Mouse (Mus musculus) frontal cortex, postnatal 14 days (tissue): Measurements from ENCODE around the gene Cenps.

ENCODE experiments used
- DNase-seq, 2 experiments: peaks; one replicate each; pipeline ENCODE4 v3.0.0; 2022; ENCODE audit warnings: low spot score in 2 of 2

Gene Cenps

DNA sequence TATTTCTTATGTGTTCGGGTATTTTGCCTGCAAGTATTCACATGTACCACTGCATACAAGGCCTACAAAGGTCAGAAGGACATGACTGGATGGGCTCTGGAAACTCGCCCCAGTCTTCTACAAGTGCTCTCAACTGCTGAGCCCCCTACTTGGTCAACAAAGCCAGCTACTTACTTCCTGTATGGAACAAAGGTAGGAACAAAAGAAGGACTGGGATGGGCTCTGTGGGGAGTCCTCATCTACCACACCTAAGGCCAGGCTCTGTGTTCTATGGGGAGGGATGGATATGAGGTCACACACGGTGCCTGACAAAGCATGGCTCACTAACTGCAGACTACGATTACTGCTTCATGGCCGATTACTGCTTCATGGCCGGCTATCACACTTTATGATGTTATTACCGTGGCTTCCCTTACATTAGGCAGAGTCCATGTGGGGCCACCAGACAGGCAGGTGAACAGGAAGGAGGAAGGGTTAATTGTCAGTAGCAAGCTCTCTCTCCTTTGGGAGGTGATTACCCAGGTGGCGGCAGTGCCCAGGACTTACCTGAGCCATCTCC is 20.1 kb upstream of the Cenps start:
- DNase-seq, result no peak

DNA sequence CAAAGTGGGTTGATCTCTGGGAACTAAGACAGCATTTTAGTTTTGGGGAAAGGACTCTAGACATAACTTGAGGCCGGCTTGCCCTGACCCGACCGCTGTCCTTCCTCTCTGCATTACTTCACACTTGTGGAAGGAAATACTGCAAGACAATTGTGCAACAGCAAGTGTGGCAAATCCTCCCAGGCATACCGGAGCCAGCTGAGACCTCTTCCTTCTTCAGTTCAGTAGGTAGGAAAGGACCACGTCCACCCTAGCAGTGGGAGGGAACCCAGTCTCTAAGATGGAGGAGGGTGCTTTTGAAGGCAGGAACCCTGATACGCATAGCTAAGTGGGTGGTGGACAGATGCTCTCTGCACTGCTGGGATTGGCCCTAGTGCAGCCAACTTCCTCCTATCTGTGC is 18.3 kb upstream of the Cenps start:
- DNase-seq, result no peak

DNA sequence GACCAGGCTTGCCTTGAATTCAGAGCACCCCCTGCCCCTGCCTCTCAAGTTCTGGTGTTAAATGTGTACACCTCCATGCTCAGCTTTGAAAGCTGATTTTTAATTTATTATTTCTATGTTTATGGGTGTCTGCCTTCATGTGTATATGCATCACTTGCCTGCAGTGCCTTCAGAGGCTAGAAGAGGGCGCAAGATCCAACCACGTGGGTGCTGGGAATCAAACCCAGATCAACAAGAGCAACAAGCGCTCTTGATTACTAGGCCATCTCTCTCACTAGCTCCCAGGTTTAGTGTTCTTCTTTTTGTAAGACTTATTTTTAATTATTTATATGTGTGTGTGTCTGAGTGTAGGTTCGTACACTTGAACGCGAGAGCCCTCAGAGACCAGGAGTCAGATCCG is 17.4 kb upstream of the Cenps start:
- DNase-seq, result no peak

DNA sequence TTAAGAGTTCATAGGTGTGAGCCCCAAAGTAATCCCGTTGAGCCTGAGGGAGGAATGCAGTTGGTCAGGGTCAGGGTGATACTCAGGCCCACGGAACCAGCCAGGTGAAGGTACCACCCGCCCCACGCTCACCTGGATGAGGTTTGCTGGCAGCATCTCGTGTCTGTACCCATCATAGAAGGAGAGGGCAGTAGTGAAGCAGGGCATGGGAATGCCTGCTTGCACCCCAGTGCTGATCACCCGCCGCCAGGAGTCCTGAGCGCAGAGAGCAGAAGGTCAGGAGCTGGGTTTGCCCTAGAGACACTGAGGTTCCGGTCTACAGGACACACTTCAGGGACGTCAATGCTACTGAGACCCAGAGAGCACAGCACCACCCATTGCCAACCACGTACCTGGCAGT is 13.3 kb upstream of the Cenps start:
- DNase-seq, result no peak

DNA sequence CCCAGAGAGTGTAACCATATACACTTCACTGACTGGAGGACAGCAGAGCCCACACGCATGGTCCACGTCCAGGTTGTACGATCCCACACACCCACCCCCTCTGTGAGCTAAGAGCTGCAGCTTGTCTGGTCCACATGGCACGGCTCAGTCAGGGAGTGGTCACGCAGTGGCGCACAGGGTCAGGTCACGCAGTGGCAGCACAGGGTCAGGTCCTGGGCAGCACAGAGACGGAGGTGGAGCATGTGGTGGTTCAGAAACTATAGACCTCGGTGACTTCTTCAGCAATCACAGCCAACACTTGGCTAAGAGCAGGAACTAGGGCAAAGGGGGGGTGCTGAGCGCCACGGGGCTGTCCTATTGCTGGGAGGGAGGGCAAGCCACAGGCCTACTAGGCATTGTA is 12.8 kb upstream of the Cenps start:
- no peak for DNase-seq

DNA sequence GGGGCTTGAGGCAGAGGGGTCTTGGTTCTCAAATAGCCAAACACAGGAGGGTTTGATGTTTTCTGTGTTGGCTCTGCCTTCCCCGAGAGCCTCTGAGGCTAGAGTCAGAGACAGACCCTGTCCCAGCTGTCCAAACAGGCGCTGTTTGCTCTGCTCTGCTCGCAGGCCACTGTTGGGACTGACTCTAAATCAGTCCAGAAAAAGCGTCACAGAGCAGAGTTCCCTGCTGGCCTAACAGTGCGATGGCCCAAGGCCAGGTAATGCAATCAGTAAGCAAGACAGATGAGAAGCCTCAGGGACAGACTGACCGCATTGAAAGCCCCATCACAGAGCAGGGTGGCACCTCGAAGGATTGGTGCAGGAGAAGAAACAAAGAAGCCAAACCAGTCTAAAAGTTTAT is 12.2 kb upstream of the Cenps start:
- no peak for DNase-seq

DNA sequence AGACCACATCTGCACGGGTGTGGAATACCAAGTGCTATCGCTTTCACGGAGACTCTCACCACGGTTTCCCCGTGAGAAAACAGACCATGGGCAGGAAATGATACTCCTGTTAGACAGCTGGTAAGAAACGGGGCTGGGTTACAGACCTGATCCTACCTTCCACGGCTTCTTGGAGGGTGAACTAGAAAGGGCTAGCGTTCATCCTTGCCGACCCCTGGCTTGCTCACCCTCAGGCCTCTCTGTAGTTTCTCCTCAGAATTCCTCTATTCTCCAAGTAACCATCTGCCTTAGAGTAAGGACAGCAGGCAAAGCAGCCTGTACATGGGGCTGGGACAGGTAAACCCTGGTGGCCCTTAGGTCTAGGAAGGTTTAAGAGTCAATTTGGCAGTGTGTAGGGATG is 11.8 kb upstream of the Cenps start:
- DNase-seq, result no peak

DNA sequence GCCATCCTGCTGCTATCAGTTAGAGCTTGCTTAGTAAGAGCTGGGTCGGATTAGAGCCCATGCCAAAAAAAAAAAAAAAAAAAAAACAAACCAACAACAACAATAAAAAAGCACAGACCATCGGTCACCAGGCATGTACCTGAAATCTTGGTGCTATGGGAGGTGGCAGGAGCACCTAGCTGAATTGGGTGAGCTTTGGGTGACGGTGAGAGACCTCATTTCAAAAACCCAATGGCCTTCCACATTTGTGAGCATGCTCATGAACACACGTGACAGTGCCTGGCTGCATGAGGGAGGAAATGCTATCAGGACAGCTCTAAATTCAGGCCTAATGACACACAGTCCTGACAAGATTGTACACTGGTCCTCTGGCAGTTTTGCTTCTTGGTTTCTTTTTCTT is 10.7 kb upstream of the Cenps start:
- no peak for DNase-seq

DNA sequence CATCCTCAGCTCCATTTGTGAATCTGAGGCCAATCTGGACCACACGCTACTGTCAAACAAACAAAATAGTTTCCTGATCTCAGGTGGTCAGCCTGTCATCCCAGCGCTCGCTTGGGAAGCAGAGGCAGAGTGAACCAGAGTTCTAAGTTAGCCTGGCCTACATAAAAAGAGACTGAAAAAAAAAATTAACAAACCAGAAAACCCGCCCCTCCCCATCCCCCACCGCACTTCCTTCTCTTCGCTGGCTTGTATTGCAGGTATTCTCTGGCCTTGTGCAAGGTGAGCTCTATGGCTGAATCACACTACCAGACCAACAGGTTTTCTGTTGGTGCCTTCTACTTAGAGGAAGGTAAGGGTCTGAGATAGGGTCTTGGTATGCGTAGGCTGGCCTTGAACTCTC is 10.1 kb upstream of the Cenps start:
- no peak for DNase-seq

DNA sequence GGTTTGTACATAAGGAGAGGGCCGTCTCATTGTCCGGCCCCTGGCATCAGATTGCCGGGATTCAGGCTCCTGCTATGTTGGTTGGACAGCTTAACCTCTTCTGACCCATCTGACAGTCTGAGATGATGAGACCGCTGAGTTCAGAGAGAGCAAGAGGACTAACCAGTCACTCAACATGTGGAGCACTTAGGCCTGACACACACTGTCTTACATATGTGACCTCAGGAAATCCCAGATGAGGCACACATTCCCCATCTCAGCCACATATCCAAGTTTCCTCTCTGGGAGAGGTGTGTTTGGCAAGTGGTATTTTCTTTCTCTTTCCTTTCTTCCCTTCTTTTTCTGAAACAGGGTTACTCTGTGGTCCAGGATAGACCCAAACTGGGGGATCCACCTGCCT is 7.7 kb upstream of the Cenps start:
- DNase-seq, result no peak

DNA sequence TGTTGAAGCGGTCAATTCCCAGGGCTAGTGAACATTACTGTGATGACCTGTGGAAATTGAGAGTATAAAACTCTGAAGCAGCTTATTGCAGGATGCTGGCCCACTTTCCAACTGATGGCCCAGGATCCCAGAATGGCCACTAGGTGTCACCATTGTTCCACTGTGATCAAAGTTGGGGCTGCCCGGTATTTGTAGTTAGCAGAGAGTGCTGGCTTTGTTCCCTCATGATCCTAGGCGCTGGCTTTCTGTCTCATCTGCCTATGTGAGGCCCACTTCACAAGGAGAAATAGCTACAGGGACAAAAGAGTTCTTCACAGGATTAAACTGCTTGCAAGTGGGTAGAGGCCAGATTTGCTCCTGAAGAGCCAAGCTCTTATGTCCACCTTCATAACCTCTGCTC is 7.0 kb upstream of the Cenps start:
- peak; percentile 63 to 85 for DNase-seq

DNA sequence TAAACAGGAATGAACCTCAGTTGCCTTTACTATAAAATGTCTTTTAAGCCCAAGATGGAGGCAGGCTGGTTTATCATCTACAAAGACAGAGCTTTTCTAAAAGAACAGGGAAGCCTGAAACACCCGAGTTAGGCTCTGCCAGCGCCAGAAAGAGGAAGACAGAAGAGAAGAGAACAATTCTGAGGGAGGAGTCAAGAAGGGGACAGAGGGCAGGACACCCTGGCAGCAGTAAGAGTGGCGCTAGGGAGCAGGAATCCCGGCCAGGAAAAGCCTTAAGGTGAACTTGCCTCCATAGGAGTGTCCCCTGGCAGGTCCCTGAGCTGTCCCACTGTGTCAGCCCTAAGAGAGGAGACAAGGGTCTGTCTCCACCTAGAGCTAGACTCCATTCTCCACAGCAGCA is 6.2 kb upstream of the Cenps start:
- DNase-seq, result no peak

DNA sequence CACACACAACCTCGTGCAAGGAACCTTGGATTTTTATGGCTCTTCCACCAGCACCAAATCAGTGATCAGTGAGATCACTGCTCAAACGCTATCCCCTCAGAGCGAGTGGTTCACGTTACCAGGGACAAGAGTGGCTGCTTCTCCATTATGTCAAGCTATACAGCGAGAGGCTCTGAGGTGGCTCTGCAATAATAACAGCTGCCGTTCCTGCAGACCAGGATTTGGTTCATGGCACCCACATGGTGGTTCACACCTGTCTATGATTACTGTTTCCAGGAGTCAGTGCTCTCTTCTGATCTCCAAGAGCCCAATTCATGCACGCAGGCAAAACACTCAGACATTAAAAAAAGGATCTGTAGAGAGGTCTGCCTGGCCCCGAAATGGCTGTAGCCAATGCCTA is 1.1 kb upstream of the Cenps start:
- DNase-seq, result no peak

DNA sequence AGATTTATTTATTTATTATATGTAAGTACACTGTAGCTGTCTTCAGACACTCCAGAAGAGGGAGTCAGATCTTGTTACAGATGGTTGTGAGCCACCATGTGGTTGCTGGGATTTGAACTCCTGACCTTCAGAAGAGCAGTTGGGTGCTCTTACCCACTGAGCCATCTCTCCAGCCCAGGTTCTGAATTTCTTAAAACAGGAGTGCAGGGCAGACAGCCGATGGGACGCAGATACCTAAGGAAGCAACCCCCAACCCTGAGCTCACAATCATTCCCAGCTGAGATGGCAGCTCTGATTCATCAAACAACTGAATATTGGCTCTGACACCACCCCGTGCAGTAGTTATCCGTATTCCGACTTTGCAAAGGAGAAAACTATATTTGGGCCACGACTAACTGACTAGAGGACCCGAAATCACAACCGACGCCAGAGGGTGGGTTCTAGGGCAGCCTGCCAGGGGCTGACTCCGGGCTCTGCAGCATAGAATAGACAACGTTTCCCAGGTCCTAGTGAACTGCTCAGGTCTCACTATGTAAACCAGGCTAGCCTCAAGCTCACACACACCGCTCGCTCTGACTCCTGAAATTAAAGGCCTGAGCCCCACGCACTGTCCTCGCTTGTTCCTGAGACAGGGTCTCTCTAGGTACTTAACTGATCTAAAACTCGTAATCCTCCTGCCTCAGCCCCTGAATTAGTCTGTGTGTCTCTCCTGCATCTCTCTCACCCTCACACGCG is 1.1 kb downstream of the Cenps start:
- DNase-seq, result no peak

DNA sequence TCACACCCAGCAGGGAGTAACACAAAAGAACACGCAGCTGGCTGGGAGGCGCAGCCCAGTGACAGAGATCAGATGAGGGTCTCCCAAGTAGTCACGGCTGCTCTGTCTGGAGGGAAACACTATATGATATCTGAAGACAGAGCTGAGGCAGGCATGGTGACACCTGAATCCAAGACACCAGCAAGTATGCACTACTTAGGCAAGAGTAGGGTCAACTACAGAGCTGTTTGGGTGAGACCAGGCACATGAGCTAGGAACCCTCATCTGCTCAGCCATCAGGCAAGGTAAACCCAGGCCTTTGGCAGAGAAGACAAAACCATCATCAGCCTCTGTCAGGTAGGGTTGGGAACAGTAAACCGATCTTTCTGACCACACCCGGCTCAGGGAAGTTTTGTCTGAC is 4.0 kb downstream of the Cenps start:
- no peak for DNase-seq

DNA sequence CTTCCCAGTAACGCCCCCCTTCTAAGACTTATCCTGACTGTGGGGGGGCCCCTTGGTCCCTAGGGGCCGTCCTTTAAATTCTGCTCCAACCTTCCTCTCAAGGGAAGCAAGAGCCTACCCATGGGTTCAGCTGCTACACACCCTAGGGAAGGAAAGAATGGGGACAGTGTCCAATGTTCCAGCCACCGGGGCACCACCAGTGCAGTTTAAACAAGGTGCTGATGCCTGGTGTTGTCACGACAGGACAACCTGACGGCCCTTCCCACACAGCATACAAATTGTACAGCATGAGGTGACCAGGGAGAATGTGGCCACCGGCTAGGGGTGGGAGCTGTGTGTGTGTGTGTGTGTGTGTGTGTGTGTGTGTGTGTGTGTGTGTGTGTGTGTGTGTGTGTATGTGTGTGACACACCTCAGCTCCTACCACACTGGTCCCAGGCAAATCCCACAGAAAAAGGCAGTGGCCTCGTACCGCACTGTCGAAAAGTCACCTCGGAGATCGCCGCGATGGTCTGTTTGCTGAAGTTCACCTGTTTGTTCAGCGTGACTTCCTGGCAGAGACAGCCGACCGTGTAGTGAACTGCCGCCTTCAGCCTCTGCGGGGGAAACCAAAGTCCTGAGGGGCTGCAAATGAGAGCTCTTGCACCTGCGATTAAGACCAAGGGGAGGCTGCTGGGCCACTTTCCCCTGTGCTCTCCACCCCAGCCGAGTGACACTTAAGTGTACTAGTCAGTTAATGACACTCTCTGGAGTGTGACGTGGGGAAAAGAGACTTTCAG is 5.5 kb downstream of the Cenps start:
- no peak for DNase-seq

DNA sequence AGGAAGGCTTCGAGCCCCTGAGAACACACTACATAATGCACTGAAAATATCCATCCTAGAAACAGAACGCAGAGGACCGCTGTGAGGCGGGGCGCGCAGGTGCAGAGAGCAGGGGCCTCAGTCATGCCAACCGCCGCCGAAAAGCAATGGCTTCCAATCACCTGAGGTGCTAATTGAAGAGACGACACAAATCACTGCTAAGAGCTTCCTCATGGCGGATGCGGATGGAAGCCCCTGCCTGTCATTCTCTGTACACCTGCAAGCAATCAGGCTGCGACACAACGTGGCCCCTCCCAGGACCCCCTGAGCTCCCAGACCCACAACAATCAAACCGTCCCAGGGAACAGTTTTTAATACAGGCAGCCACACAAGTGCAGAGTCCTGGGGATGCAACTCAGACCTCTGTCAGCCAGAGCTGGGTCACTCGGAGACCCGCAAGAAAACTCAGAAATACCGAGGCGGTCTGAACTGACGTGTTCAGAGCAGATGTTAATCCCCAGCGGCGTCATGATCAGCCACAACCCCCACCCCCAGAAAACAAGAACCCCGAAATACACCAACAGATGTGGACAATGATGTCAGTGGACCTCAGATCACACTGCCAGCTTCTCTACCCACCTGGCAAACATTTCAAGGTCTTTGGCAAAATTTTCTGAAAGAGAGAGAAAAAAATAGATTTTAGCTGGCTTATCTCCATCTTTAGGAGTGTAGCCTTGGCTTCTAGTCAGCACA is 6.2 kb downstream of the Cenps start:
- no peak for DNase-seq

DNA sequence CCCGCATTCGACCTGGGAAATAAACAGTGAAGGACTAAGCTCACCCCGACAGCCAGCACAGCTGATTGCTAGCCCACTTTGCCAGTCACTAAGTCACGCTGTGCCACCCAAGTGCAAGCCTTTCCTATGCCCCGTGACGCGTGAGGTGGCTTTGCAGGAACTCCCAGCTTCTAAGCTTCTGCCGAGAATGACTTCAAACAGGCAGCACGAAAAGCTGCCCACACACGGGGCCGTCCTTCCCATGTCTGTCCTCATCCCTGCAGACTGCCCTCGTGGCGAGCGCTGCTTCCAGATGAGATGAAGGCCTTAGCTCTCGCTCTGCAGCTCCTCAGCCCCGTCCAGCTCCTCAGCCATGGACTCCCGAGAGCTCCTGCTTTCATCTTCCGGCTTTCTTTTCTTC is 9.0 kb downstream of the Cenps start:
- no peak for DNase-seq

DNA sequence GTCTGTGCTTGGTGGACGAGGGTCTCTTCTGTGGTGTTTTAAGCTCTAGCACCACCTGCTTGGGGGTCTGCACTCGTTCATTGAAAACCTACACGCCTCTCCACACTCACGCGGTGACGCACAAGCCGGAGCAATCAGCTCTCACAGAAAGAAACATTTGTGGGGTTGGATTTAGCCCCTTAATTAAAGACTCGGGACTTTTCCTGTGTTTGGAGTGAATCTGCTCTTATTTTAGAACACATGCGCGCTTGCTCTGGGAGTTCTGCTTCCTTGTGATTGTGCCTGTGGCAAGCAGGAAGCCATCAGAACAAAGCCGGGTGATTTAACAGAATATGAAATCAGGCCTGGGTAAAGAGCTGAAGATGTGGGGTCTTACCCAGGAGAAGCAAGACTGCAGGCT is 10.8 kb downstream of the Cenps start, which contains the start of gene Cort:
Gene Cort (minus strand): TSS at position 101 of the 400 bp plus-strand sequence.
- no peak for DNase-seq

DNA sequence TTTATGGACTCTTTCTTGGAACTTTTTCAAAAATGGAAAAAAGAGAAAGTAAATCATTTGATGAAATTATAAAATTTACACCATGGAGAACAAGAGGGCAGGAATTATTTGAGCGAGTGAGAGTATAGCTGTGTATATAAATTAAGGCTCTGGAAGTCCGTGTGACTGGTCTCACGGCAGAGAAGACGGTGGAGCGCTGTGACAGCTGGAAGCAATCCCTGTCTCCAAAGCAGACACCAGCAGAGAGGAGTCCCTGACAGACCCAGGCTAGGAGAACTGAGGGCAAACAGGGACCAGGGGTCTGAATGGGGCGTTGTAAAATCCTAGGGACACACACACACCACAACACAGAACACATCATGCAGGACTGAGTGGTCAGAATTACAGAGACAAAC is 11.3 kb downstream of the Cenps start:
- no peak for DNase-seq

DNA sequence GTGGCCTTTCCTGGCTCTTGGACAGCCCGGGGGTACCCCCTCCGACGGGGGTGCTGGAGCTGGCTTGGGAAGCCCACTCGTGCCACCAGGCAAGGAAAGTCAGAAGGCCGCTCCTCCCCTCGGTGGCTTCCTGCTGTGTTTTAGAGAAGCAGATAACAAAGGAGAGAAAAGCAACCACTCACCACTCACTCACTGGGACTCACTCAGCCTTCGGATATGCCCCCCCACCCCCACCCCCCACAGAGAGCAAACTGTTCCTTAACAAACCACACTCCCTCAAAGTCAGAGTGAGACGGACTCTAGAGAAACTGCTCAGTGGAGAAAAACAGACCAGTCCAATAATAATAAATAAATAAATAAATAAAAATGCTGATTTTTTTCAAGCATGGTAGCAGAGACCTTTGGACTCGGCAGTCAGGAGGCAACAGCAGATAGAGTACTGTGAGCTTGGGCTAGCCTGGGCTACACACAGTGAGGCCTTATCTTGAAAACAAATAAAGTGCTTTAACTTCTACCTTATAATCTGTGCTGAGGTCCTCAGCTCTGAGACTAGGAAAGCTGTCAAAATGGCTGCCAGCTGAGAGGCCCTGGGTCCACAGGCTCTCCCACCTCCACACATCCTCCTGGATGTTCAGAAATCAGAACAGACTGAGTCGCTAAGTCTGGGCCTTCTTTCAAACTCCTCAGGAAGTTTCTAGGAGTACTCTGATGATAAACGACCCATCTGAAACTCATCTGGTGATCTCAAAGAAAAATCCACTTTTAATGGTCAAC is 11.9 kb downstream of the Cenps start:
- DNase-seq, result no peak

DNA sequence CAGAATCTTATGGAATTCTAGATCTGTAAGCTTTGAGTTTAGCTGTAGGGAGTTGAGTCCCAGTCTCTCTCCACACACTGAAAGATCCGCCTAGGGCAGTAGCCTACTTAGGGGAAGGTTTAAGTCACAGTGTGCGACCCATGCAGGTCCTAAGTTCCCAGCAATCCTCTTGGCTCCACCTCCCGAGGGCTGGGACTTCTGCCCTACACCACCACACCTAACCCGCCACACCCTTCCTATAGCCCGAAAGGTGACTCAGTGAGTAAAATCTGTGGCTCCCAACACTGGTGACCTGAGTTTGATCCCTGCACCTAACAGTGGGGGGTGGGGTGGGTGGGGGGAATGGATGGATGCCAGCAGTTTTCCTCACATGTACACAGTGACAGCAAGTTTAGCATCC is 14.0 kb downstream of the Cenps start:
- no peak for DNase-seq
